Mouse (Mus musculus): ENCODE measurements around the gene Fkbp5.

- TF ChIP-seq EP300 (IDR thresholded peaks at IDR 0.05) (no peak), CTCF (IDR thresholded peaks at IDR 0.05) (peak; percentile 93)
These were observed 35.9 kb upstream of the Fkbp5 start for GRCm38 (mm10) chr17:28553040-28553793.
